Mouse (Mus musculus) right cerebral cortex, postnatal 10 days (tissue): ENCODE data around the gene Tomm20.
"Not testable (repeated sequence)": the region's sequence is repeated elsewhere in the genome, so short reads cannot be mapped to it uniquely, and the experiment has no call there.

Experiments used
- DNase-seq, 2 experiments: peaks; one replicate each; pipeline ENCODE4 v3.0.0; 2021; ENCODE audit warnings: low spot score in 2 of 2

Tomm20 gene

DNA sequence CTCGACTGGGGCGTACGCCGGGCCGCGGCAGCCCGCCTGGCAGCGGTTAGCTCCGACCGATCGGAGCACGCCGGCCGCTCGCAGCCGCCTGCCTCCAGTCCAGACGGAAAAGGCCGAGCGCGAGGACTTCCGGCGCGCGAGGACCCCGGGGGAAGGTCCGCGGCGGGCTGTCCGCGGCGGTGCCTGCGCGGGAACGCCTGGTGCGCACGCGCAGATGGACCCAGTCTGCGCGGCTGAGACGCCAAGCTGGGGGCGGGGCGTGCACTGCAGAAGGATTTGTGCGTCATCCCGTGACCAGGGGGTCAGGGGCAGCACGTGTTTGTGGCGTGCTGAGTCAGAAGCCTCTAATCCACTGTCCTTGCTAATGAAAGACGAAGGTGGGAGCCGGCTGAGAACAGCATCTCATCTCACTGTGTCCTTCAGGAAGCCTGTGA, at the start of gene Tomm20:
Tomm20 (minus strand) TSS at position 115 of the 434 bp plus-strand sequence.
- peak; percentile 97 to 98 for DNase-seq

DNA sequence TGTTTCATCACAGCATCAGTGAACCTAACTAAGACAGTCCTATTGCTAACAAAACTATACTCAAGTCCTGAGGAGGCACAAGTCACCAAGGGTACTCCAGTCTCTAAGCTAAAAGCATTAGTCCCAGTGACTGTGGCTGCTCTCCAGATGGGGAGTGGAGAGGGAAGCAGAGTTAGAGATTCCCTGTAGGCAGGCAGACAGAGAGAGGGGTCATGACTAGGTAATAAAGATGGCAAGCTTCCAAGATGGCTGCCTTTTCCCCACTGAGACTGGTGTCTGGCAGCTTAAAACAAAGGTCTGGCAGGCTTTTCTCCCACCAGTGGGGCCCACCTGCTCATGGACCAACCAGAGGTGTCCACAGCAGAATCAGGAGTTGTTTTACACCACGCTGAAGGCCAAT, 48.9 kb upstream of the Tomm20 start:
- DNase-seq = no peak

DNA sequence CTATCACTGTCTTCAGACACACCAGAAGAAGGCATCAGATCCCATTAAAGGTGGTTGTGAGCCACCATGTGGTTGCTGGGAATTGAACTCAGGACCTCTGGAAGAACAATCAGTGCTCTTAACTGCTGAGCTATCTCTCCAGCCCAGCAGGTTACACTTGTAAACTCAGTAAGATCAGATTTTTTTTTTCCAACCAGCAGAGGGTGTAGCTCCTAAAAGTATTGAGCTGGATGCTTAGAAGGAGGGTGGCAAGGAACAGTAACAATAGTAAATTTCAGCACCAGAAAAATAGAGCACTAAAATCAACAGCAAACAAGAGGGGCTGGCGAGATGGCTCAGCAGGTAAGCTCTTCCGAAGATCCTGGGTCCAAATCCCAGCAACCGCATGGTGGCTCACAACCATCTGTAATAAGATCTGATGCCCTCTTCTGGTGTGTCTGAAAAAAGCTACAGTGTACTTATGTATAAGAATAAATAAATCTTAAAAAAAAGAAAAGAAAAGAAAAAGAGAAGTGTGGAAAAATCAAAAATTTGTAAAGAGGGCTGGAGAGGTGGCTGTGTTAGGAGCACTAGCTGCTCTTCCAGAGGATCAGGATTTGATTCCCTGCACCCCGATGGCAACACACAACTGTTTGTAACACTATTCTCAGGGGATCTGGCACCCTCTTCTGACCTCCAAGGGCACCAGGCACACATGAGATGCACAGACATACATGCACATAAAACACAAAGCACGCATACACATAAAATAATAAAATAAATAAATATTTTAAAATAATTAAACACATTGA, 43.9 kb upstream of the Tomm20 start:
- DNase-seq = no peak

DNA sequence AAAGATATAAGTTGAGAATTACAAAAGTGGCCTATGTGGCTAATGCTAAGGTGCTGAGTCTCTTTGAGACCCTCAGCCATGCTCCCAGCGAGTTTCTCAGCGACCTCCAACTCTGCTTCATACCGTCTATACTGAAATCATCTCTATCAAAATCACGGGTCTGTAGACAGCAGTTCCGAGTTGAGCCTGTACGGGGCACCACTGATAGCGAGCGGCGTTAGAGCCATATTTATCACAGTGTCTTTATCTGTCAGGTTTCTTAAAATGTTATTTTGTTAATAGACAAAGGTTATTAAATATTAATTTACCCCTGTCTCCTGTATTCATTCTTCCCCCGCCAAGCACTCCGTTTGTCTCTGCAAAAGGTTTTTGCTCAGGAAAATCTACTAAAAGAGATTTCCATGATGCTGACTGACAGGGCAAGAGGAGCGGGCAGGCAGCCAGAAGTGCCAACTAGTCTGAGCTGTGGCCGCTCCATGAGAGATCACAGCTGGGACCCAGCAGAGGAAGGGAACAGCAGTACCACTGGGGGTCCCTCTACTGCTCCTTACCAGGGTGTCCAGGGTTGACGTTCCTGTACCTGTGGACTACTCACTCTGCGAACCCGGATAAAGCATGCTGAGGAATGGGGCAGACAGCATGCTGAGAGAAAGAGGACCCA, 42.8 kb upstream of the Tomm20 start:
- DNase-seq = no peak

DNA sequence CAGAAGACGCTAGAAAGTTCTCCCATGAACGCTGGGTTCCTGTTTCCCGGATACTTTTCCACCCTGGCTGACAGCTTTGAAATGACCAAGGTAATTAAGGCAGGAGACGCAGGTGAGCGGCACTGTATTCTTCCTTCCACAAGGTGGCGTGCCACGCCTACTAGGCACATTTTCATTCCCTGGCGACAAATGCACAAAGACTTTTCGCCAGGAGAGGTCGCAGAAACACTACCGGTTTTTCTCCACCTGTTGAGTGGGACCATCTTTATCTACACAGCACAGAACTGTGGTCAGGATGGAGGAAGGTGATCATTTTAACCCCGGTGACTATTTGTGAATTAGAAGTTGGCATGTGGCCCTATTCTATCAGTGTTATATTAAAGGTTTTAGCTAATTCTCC, 40.9 kb upstream of the Tomm20 start:
- peak; percentile 73 to 84 for DNase-seq

DNA sequence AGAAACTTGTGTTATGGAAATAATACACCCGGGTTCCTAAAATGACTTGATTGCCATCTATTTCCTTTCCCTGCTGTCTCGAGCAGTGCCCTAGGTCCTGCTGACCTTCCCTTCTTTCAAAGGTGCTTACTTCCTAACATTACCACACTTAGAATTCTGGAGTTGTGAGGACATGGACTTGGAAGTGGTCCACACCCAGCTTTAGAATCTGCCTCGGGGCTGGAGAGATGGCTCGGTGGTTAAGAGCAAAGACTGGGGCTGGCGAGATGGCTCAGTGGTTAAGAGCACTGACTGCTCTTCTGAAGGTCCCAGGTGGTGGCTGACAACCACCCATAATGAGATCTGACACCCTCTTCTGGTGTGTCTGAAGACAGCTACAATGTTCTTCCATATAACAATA, 34.4 kb upstream of the Tomm20 start:
- DNase-seq = no peak

DNA sequence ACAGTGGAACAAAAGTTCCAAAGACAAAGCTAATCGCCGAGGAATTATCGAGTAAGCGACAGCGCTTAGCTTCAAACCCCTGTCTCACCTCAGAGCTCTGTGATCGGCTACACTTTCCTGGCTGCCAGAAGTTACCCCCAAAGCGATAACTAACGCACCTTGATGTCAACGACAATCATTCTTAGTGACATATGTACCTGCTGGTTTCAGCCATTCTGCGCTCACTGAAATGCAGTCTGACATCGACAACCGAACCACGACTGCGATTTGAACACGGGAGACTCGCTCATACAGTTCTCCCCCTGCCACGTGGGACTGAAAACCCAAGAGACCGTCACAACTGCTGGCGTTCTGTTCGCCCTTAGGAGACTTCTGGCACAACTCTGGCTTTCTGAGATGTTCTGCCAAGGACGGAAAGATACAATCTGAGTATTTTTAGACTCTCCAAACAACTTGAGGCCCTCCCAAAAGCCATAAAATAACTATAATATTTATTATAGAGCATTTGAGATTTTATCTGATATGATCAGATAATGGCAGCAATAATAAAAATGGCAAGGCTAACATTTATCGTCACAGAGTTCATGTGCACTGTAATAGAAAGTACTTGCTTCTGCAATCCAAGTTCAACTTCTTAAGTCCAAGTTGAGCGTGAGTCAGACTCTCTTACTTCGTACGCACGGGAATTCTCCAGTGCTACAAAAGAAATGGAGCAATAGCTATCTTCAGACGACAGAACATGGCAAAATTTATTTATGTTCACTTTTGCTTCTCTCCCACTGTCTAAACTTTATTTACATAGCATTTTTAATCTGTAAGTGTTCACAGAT, 33.7 kb upstream of the Tomm20 start:
- no peak for DNase-seq

DNA sequence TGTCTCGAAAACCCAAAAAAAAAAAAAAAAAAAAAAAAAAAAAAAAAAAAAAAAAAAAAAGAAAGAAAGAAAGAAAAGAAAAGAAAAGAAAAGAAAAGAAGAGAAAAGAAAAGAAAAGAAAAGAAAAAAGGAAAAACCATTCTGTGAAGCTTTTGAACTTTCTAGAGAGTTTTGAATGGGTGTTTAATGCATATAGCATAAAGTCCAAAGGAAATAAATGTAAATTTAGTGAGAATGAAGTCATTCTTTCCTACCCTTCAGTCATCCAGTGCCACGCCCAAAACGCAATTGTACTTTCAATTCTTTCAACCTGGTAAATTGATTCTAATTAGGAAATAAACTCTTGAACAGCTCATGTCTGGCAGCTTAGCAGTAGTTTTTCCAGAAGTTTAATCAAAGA, 32.9 kb upstream of the Tomm20 start:
- not testable (repeated sequence) for DNase-seq

DNA sequence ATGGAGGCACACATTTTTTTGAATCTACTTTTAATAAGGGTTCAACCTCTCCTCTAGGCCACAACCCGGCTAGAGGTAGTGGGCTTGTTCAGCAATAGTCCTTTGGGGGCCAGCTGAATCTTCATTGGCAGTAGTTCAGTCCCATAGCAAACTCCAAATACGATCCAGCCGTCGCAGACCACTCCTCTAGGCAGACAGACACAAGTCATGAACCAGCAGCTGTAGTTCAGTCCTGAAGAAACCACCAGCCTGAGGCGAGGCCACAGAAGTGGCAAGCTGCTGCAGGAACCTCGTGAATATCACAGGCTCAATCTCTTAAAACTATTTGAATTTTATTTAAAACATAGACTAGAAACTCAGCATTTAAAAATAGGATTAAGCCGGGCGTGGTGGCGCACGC, 32.4 kb upstream of the Tomm20 start:
- DNase-seq = no peak

DNA sequence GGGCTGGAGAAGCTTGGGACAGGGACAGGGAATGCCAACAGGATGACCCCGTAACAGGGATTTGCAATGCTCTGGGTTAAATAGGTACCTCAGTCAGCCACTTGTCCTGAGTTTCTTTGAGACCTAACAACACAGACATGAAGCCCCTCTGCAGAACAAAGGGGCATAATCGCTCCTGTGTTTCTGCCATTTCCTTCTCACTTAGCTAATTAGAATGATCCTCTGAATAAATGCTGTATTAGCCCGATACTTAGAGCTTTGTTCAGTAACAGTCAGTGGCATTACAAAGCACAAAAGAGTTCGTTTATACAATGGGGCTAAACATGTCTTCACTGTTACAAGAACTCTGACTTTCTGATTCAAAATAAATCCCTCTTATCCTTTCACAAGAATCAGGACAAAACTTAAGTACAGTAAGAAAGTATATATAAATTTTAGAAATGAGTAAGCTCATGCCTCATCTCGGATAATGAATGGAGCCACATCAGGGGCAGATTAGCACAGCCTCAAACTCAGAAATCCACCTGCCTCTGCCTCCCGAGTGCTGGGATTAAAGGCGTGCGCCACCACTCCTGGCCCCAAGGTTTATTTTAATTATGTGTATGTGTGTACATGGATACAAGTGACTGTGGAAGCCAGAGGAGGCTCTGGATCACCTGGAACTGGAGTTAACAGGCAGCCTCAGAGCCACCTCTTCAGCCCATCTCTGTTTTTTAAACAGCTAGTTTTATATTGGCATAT, 31.1 kb upstream of the Tomm20 start:
- no peak for DNase-seq

DNA sequence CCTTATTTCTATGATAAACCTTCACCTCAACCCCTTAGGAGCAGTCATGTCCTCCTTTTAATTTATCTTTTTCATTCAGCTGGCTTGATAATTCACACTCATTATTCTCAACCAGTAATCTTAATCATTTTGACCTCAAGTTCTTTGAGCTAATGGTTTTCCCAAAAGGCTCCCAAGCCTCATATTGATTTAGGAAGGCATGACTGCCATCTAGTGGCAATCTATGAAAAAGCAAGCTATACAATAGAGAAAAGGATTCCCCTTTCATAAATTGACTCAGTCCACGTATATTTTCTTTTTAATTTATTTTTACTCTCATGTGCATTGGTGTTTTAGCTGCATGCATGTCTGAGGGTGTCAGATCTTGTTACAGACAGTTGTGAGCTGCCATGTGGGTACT, 30.1 kb upstream of the Tomm20 start:
- no peak for DNase-seq

DNA sequence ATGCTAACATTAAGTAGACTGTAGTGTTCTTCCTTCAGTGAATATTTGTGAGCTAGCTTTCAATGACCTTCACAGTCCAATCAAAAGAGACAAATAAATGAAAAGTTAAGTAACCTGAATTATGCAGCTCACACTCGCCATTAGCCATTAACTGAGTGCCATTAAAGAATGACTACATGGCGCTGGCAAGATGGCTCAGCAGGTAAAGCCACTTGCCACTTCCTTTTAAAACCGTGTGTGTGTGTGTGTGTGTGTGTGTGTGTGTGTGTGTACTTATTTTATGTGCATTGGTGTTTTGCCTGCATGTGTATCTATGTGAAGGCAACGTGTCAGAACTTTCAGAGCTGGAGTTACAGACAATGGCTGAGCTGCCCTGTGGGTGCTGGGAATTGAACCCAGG, 28.9 kb upstream of the Tomm20 start:
- no peak for DNase-seq

DNA sequence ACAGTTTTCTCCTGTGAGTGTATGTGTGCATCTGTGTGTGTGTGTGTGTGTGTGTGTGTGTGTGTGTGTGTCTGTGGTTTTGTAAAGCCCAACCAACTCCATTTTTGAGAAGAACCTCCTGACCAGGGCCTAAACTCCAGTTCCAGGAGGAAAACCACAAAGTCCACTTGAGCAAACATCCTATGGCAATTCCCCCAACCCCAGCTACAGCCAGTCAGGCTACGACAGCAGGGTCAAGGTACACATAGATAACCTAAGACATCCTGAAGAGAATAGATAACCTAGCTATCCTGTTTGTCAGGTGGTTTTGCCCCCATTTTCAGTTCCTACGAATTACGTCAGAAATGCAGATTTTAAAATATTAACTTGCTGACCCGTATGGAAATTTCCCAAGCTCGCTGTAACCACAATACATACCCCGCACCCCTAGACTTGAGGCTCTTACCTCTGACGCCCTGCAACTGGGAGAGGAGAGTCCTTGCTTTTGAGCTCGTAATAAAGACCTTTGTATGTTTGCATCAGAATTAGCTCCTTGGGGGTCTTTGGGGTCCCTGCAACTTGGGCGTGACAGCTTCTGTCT, 28.1 kb upstream of the Tomm20 start:
- DNase-seq = no peak

DNA sequence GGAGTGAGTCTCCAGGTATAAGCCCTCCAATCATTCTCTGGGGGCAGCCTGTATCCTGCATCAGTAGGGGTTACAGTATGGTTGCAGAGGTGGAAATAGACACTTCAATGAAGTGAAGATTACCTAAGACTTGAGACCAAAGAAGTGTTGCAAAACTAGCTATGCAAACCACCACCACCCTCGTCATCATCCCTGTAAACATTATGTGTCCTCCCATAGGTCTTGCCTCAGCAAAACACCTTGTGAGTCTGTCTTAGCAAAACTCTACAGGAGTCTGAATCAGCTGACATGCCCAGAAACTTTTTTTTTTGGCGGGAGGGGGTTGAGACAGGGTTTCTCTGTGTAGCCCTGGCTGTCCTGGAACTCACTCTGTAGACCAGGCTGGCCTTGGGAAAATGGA, 27.0 kb upstream of the Tomm20 start:
- DNase-seq = no peak

DNA sequence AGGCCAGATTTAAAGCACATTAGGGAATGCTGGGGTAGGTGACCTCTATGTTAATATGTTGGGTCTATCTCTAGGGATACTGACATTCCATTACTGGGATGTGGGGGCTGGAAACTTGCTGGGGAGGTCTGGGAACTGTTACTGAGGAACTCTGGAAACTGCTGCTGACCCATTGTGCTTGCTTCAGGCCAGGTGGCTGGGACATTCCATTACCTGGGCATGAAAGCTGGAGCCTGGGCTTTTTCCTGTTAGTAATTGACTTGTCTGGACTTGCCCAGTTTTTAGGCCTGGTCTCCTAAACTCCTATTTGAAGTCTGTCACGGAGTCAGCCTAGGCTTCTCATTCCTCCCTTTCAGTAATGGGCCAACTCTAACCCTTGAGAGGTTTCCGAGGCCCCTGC, 26.5 kb upstream of the Tomm20 start:
- DNase-seq = no peak

DNA sequence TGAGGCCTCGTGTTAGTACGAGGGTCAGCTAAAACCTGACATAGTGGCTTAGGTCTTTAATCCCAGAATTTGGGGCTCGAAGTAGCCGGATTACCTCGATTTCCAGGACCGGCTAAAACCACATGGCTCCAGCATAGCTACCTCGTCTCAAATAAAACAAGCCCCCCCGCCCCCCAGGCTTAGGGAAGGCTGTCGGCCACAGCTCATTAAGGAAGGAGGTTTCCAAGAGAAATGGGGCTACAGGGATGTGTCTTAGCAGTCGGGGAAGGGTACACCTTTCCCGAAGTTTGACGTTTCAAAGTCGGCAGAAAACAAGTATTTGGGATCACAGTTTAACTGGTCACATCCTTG, 25.6 kb upstream of the Tomm20 start:
- DNase-seq = no peak

DNA sequence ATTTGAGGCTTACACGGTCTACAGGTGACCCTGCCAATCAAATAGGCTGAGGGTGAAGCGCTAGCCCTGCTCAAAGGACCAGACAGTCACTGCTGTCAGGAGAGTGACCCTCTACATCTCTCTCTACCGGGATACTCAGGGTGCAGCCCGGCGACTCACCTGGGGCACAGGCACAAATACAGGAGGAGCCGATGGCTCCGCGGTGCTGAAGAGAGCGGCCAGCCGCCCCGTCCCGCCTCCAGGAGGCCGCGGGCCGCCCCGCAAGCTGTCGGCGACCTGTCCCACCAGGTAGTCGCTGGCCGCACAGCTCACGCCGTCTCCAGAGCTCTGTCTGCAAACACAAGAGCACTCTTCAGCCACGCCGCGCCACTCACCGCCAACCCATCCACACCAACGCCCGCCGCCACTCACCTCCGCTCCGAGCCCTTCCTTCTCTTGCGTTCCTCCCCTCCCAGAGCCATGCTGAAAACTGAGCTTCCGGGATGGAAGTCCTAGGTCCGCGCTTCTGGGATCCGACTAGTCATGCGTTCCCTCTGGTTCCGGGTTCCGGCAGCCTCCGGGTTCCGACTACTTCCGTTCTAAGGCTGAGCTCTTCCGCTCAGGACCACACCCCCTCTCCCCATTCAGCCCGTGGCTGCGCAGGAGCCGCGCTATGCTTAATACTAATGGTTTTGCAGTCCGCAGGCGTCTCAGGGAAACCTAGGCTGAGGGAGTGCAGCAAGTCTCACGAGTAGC, 25.1 kb upstream of the Tomm20 start, which contains the start of gene Rbm34:
Rbm34 (minus strand) TSS at position 493 of the 735 bp plus-strand sequence.
- peak; percentile 95 to 96 for DNase-seq

DNA sequence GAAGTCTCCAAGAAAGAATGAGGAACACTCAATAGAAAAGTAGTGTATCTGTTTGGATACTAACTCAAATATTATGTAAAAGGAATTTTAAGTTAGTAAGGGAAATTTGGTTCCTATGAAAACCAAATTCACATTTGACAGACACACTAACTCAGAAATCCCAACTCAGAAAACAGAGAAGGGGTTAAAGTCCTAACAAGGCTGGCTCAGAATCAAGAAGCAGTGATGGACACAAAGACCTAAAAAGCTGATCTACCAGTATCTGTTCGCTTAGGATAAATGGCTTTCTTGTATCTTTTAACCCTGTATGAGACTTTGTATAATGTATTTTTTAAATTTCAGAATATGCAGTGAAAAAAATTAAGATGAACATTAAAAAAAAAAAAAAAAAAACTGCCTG, 23.9 kb upstream of the Tomm20 start:
- no peak for DNase-seq

DNA sequence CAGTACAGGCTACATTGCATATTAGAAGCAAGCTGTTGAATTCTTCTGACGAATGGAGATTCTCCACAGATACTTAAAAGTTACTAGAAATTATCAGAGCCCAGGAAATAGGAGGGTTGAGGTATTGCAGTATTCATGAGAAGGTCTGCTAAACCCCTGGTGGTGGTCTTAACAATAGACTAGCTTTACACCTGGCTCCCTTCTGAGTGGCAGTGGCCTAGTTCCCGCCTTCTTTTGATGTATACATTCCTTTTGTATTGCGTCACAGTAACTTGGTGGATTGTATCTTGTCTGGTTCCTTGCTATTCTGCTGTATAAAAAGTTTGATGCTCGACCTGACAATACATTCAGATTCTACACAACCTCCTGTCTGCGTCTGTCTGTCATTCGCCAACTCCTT, 22.5 kb upstream of the Tomm20 start:
- DNase-seq = no peak

DNA sequence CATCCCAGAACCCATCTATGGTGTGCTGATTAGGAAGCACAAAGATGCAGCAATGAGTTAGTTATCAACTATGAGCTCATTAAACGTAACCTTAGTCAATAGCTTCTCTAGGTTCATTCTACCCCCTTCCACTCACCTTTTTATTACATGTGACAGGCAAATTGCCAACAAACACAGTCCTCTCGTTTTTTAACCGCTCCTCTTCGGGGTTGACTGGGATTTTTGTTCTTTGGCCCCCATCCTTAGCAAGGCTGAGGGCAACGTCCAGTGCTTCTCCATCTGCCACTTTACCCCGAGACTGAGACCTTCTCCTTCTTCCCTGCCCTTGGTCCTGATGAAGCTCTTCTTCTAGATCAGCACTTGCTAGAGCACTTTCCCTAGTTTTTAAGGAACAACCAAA, 19.6 kb upstream of the Tomm20 start:
- no peak for DNase-seq

DNA sequence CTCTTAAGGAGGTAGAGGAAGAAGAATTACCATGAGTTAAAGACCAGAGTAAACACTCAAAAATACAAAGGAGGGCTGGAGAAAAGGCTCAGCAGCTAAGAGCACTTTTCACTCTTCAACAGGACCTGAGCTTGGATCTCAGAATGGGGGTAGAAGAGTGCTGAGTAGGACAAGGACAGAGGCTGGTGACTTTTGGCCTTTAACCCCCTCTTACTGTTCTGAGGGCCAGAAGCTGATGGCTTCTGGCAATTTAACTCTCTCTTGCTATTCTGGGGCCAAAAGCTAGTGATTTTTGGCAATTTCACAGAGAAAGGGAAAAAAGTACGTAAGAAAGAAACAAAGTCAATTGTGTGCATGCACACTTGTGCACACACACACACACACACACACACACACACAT, 17.2 kb upstream of the Tomm20 start:
- no peak for DNase-seq
